Mouse (Mus musculus) pancreas, adult 10 weeks (tissue): Measurements from ENCODE around the gene Slu7. TPM values are rescaled to one million over a fixed set of nuclear protein-coding genes. Genes with fewer than 3 reads are reported as not detected.

ENCODE experiments used
- polyA plus RNA-seq: library from polyadenylated mRNA; stranded (reverse); fragments of 350-450 nt; fragmentation: Illumina TruSeq; extraction: RNeasy Lipid Tissue Mini Kit (QIAGEN cat#74804); gene quantifications from one replicate; pipeline ENCODE4 v1.2.3, GENCODE M21; 2015; ENCODE audit warnings: low read depth, low replicate concordance; ENCODE audit not compliant: insufficient read depth

The Slu7 gene
- 7.8 TPM for polyA plus RNA-seq

GRCm38 (mm10) chr11:43433254-43434023 is at the start of gene Slu7:
Slu7 (plus strand) TSS chr11:43433744.

GRCm38 (mm10) chr11:43425824-43426413 is 7.6 kb upstream of the Slu7 start, which contains the start of gene Pttg1:
Pttg1 (minus strand) TSS chr11:43426251.

GRCm38 (mm10) chr11:43474225-43474774 is 40.8 kb downstream of the Slu7 start, which contains the start of gene C1qtnf2:
C1qtnf2 (plus strand) TSS chr11:43474276.

Other genes with a start within 250 kb of the Slu7 start
- gene Pttg1, start 7.5 kb upstream of the Slu7 start, polyA plus RNA-seq = 22.2 TPM
- 3.0 TPM for gene C1qtnf2, start 40.5 kb downstream of the Slu7 start, polyA plus RNA-seq
- 0.70 TPM for gene Ccnjl, start 95.0 kb downstream of the Slu7 start, polyA plus RNA-seq
- gene 4933415A04Rik, start 153.3 kb downstream of the Slu7 start, polyA plus RNA-seq = not detected
- gene Fabp6, start 167.8 kb downstream of the Slu7 start, polyA plus RNA-seq = not detected
- 4.5 TPM for gene Pwwp2a, start 248.3 kb downstream of the Slu7 start, polyA plus RNA-seq